Mouse (Mus musculus) forebrain, embryonic 16.5 days (tissue): ENCODE results near the gene Cfap73. TPM values are rescaled to one million over a fixed set of nuclear protein-coding genes. Genes with fewer than 3 reads are reported as not detected.

ENCODE experiments used
- ATAC-seq: fragments of 200-750 bp; cut with Nextera tagmentation; 2 replicates; pipeline ENCODE4 v1.8.0; 2017; ENCODE audit warnings: mild to moderate bottlenecking, moderate library complexity
- H3K27ac ChIP-seq: fragments of 300-500 bp; sonication (generic); 2 replicates; pipeline ENCODE4 v1.5.1; 2014; ENCODE audit warnings: low read length, control low read depth
- H3K27me3 ChIP-seq: fragments of 300-500 bp; sonication (generic); replicated peaks from 2 replicates; pipeline ENCODE4 v1.6.1; 2014; ENCODE audit warnings: low read length; ENCODE audit not compliant: control insufficient read depth, insufficient read depth
- H3K36me3 ChIP-seq: fragments of 300-500 bp; sonication (generic); 2 replicates; pipeline ENCODE4 v1.6.1; 2014; ENCODE audit not compliant: control insufficient read depth, insufficient read depth
- H3K4me1 ChIP-seq: fragments of 300-500 bp; sonication (generic); replicated peaks from 2 replicates; pipeline ENCODE4 v1.6.1; 2014; ENCODE audit warnings: low read length; ENCODE audit not compliant: control insufficient read depth, insufficient read depth
- H3K4me2 ChIP-seq: fragments of 300-500 bp; sonication (generic); 2 replicates; pipeline ENCODE4 v1.6.1; 2014; ENCODE audit warnings: mild to moderate bottlenecking, low read length, control low read depth
- H3K4me3 ChIP-seq: fragments of 300-500 bp; sonication (generic); replicated peaks from 2 replicates; pipeline ENCODE4 v1.5.1; 2014; ENCODE audit warnings: mild to moderate bottlenecking, low read length, control low read depth
- H3K9ac ChIP-seq: fragments of 300-500 bp; sonication (generic); replicated peaks from 2 replicates; pipeline ENCODE4 v1.6.1; 2014; ENCODE audit warnings: low read depth, low read length, control low read depth
- H3K9me3 ChIP-seq: fragments of 300-500 bp; sonication (generic); 2 replicates; pipeline ENCODE4 v1.6.1; 2016; ENCODE audit warnings: low read length; ENCODE audit not compliant: control insufficient read depth
- WGBS: fragments of 180-500 bp; shearing (Covaris S2); extraction: QIAGEN DNeasy Blood & Tissue Kit; methylation state at CpG from one replicate; pipeline ENCODE4 v1.1.7; 2014; 5-methylcytosine and 5-hydroxymethylcytosine counted together
- polyA plus RNA-seq: library from polyadenylated mRNA; unstranded; fragments of >200 nt; fragmentation: Nextera tagmentation; extraction: Ambion mirVana; gene quantifications from 2 replicates; pipeline ENCODE4 v1.2.1, GENCODE M21; 2015

The Cfap73 gene
- polyA plus RNA-seq, 1 experiment from 2014 or later = 0.39 TPM

DNA sequence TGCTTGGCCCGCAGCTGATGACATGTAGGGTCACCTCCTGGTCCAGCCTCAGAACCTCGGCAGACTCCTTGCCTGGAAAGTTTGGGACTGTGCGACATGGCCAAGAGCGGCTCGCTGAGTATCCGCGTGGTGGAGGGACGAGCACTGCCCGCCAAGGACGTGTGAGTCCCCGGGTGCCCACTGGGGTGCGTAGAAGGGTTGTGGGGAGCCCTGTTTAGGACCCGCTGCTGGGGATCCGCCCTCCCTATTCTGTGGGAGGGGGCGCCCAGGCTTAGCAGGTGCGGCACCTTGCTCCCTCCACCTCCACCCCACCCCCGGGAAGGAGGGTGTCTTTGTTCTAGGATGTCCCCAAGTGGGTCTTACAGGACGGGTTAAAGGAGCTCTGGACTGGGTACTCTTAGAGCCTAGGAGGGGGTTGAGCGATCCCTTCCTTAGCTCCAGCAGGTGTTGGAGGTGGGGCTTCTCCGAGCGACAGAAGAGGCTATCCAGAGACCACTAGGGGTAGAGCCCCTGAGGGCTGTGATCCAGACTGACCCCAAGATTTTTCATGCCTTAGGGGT, 15.4 kb upstream of the Cfap73 start:
- WGBS = under 1% methylated on average over 21 of the region's 21 CpGs
- Histone ChIP-seq H3K4me1 (peaks cover 22% of the 10 kb centered on the region), H3K27ac (no peak overlapping the region), H3K9ac (peak overlapping the region; percentile 25; the same call in 1 of the 2 replicates), H3K36me3 (no peaks in the 10 kb centered on the region), H3K9me3 (no peaks in the 10 kb centered on the region), H3K4me3 (peak overlapping the region; percentile 9), H3K4me2 (peak overlapping the region; percentile 48), H3K27me3 (peaks cover 24% of the 10 kb centered on the region)
- no peak for ATAC-seq

DNA sequence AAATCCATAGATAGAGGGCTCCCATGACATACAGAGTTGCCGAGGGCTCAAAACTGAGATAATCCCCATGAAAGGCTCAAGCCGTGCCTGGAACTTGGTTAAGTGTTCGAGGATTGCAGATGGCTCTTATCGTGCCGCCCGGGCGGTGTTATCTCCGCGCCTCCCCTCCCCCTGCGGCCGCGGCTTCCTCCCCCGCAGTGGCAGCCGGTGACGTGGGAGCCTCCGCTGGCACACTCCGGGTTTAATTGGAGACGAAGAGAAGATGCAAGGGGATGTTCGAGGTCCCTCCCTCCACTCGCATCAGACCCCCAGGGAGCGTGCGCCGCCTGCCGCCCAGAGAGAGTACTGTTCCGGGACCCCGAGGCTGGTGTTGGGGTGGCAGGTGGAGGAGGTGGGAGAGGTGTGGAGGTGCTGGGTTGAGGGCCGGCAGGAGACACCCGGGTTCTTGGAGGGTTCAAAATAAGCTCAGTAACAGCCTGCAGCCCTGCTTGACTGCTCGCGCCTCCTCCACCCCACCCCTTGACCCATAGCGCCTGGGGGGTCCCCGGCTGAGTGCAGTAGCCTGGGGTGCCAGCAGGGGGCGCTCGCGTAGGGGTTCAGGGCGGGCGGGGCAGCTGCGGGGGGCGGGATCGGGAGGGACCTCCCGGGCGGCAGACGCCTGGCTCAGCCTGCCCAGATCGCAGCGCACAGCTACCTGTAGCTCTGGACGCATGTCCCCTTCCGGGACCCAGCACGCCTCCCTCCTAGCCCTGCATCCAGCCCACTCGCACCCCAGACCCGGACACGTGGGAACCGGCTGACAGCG, 14.7 kb upstream of the Cfap73 start, which contains the start of gene Rasal1:
Gene Rasal1 (plus strand): TSS at position 244 of the 805 bp plus-strand sequence.
- no peaks in the 10 kb centered on the region for H3K36me3 ChIP-seq
- H3K9me3 ChIP-seq = no peaks in the 10 kb centered on the region
- 1% methylated on average over 50 of the region's 53 CpGs for WGBS
- no peak within 1 kb of the TSS for H3K27ac ChIP-seq
- H3K9ac ChIP-seq = peak within 1 kb of the TSS; percentile 25; the same call in 1 of the 2 replicates
- peaks cover 24% of the 10 kb centered on the region for H3K27me3 ChIP-seq
- H3K4me1 ChIP-seq = peaks cover 19% of the 10 kb centered on the region
- H3K4me2 ChIP-seq = peak within 1 kb of the TSS; percentile 48
- ATAC-seq = peak; percentile 43
- peak within 1 kb of the TSS; percentile 9 for H3K4me3 ChIP-seq

DNA sequence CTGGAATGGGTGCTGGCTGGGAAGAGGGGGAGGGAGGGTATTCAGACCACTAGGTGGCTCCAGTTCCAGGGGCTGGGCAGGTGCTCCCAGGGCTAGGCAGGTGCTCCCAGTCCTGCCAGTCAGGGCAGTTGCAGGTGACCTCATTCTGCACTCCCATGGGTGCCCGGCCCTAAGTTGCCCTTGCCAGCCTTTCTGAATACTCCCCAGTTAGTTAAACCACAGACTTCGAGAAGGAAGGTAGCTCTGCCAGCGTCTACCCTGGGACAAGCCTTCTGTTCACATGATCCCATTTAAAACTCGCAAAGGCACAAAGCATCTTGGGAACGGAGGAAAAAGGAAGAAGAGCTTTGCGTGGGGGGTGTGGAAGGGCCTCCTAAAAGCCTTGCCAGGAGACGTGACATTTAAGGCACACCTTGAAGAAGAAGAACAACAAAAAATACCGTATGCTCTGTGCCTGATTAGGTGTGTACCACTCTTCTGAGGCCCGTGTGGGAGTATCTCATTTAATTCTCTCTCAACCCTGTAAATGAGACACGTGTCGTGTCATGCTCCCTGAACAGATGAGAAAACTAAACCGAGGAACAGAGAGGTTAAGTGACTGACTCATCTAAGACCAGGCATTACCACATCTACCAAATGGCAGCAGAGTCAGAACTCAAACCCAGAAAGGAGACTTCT, 13.9 kb upstream of the Cfap73 start:
- Histone ChIP-seq H3K27me3 (peaks cover 24% of the 10 kb centered on the region), H3K4me1 (peaks cover 13% of the 10 kb centered on the region), H3K9ac (no peak overlapping the region), H3K27ac (no peak overlapping the region), H3K4me3 (no peak overlapping the region), H3K4me2 (no peak overlapping the region), H3K9me3 (no peaks in the 10 kb centered on the region), H3K36me3 (no peaks in the 10 kb centered on the region)
- no peak for ATAC-seq
- 37% methylated on average over 12 of the region's 12 CpGs for WGBS

DNA sequence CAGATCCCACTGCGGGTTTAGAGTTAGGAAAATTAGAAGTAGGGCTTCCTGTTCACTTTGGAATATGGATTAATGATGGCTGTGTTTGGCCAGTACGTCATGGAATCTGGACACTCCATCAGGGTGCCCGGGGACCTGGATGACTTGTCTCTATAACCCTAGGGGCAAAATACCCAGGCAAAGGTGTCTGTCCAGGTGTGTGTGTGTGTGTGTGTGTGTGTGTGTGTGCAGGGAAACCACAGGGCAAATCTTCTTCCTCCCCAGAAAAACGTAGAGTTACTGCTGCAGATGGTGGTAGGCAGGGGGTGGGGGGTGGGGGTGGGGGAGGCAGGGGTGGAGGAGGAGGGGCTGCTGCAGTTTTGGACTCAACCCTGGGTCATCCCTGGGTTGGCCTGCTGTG, 13.3 kb upstream of the Cfap73 start:
- Histone ChIP-seq H3K4me2 (no peak overlapping the region), H3K9me3 (no peaks in the 10 kb centered on the region), H3K9ac (no peak overlapping the region), H3K27me3 (peaks cover 24% of the 10 kb centered on the region), H3K4me1 (peaks cover 13% of the 10 kb centered on the region), H3K27ac (no peak overlapping the region), H3K36me3 (no peaks in the 10 kb centered on the region), H3K4me3 (no peak overlapping the region)
- WGBS = 91% methylated on average over 3 of the region's 4 CpGs
- ATAC-seq = no peak

GRCm38 (mm10) chr5:120645851-120646250, 11.8 kb upstream of the Cfap73 start:
- no peak overlapping the region for H3K27ac ChIP-seq
- no peak overlapping the region for H3K9ac ChIP-seq
- H3K9me3 ChIP-seq = no peaks in the 10 kb centered on the region
- no peak overlapping the region for H3K4me2 ChIP-seq
- peaks cover 13% of the 10 kb centered on the region for H3K4me1 ChIP-seq
- WGBS = 38% methylated on average over 6 of the region's 6 CpGs
- no peaks in the 10 kb centered on the region for H3K36me3 ChIP-seq
- H3K4me3 ChIP-seq = no peak overlapping the region
- peaks cover 24% of the 10 kb centered on the region for H3K27me3 ChIP-seq
- ATAC-seq = no peak

DNA sequence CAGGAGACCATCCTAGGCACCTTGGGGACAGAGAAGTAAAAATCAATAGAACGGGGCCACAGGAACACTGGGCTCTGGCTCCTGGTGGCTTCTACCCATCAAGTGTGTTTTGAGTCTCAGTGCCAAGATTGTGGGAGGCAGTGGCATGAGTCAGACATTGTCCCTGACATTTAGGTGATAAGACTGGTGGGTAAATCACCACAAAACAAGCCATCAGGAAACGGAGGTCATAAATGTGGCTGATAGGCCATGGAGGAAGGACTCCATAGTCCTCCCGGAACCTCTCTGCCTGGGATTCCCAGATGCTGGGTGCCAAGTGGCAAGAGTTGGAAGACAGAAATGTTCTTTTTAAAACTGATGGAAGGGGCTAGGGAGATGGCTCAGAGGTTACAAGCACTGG, 10.2 kb upstream of the Cfap73 start:
- no peak for ATAC-seq
- H3K36me3 ChIP-seq = no peaks in the 10 kb centered on the region
- H3K4me3 ChIP-seq = no peak overlapping the region
- H3K4me1 ChIP-seq = peaks cover 8% of the 10 kb centered on the region
- no peak overlapping the region for H3K27ac ChIP-seq
- no peak overlapping the region for H3K4me2 ChIP-seq
- no peak overlapping the region for H3K9ac ChIP-seq
- peaks cover 9% of the 10 kb centered on the region for H3K27me3 ChIP-seq
- no peaks in the 10 kb centered on the region for H3K9me3 ChIP-seq
- WGBS = 89% methylated on average over 3 of the region's 3 CpGs

- Histone ChIP-seq H3K27ac (no peak overlapping the region), H3K9ac (no peak overlapping the region), H3K27me3 (peaks cover 4% of the 10 kb centered on the region), H3K4me2 (no peak overlapping the region), H3K4me1 (peaks cover under 1% of the 10 kb centered on the region), H3K9me3 (no peaks in the 10 kb centered on the region), H3K36me3 (no peaks in the 10 kb centered on the region), H3K4me3 (no peak overlapping the region)
- ATAC-seq = no peak
- WGBS = 60% methylated on average over 14 of the region's 14 CpGs
These were observed 9.5 kb upstream of the Cfap73 start for GRCm38 (mm10) chr5:120643365-120644085.

- H3K9me3 ChIP-seq = no peaks in the 10 kb centered on the region
- WGBS = 90% methylated on average over 7 of the region's 7 CpGs
- H3K9ac ChIP-seq = no peak overlapping the region
- H3K4me3 ChIP-seq = no peak overlapping the region
- no peaks in the 10 kb centered on the region for H3K27me3 ChIP-seq
- ATAC-seq = no peak
- no peaks in the 10 kb centered on the region for H3K4me1 ChIP-seq
- no peak overlapping the region for H3K4me2 ChIP-seq
- no peaks in the 10 kb centered on the region for H3K36me3 ChIP-seq
- H3K27ac ChIP-seq = no peak overlapping the region
These were observed 6.1 kb upstream of the Cfap73 start for GRCm38 (mm10) chr5:120640094-120640493.

DNA sequence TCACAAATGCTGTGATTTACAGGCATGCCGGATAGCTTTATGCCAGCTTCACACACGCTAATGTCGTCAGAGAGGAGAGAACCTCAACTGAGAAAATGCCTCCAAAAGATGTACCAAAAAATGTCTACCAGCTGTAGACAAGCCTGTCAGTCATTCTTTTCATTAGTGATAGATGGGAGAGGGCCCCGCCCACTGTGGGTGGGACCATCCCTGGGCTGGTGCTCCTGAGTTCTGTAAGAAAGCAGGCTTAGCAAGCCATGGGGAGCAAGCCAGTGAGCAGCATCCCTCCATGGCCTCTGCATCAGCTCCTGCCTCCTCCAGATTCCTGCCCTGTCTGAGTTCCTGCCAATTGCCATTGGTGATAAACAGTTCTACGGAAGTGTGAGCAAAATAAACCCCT, 1.6 kb upstream of the Cfap73 start:
- Histone ChIP-seq H3K4me1 (no peaks in the 10 kb centered on the region), H3K9ac (no peak overlapping the region), H3K27me3 (no peaks in the 10 kb centered on the region), H3K4me3 (no peak overlapping the region), H3K4me2 (no peak overlapping the region), H3K9me3 (no peaks in the 10 kb centered on the region), H3K27ac (no peak overlapping the region), H3K36me3 (no peaks in the 10 kb centered on the region)
- 82% methylated on average over 5 of the region's 5 CpGs for WGBS
- no peak for ATAC-seq
